Mouse (Mus musculus): ENCODE results near the gene Adpgk. TPM values are rescaled to one million over a fixed set of nuclear protein-coding genes. Genes with fewer than 3 reads are reported as not detected.
A peak's percentile ranks its signal among the peaks of the same experiment; 100 is the strongest.

Adpgk gene
- 24.9 and 28.8 TPM in 2 replicates for total RNA-seq (2021)
- long read RNA-seq, experiment 1, transcript Adpgk-201 (7 exons, 2,464 nt), result major isoform, 13 of 30 reads
- long read RNA-seq, experiment 1, transcript Adpgk-205 (7 exons, 2,484 nt), result minor isoform, 12 of 30 reads
- long read RNA-seq, experiment 1, partial matches to known transcripts, result 2 of 30 reads
- long read RNA-seq, experiment 1, other reads (novel, unspliced or antisense), result 3 of 30 reads
- long read RNA-seq, experiment 2, full-length matches to known transcripts, result 27 of 30 reads
- long read RNA-seq, experiment 2, partial matches to known transcripts, result 1 of 30 reads
- long read RNA-seq, experiment 2, other reads (novel, unspliced or antisense), result 2 of 30 reads

- DNase-seq, result peak; percentile 98
Observed at GRCm38 (mm10) chr9:59290957-59291687, at the start of gene Adpgk. Gene Adpgk (plus strand): TSS chr9:59291558.

GRCm38 (mm10) chr9:59245181-59245580 is 46.2 kb upstream of the Adpgk start:
- DNase-seq, result peak; percentile 48

GRCm38 (mm10) chr9:59246456-59247029 is 44.8 kb upstream of the Adpgk start:
- no peak for DNase-seq

- DNase-seq, result no peak
Observed at GRCm38 (mm10) chr9:59249359-59249758, 42.0 kb upstream of the Adpgk start.

DNA sequence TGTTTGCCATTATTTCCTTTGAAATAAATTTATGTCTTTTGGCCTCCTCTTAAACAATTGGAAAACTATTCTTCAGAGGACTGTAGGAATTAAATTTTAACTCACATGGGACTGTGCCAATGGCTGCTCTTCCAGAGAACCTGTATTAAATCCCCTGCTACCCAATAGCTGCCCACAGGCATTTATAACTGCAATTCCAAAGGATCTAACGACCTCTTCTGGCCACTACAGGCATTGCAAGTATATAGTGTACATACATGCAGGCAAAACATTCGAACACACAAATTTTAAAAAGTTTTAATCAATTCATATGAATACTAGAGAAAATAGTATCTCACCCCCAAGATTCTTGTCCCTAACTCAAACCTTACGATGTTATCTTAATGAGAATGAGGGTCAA is 41.1 kb upstream of the Adpgk start:
- DNase-seq, result no peak

GRCm38 (mm10) chr9:59254716-59255421 is 36.5 kb upstream of the Adpgk start:
- DNase-seq, result peak; percentile 54

DNA sequence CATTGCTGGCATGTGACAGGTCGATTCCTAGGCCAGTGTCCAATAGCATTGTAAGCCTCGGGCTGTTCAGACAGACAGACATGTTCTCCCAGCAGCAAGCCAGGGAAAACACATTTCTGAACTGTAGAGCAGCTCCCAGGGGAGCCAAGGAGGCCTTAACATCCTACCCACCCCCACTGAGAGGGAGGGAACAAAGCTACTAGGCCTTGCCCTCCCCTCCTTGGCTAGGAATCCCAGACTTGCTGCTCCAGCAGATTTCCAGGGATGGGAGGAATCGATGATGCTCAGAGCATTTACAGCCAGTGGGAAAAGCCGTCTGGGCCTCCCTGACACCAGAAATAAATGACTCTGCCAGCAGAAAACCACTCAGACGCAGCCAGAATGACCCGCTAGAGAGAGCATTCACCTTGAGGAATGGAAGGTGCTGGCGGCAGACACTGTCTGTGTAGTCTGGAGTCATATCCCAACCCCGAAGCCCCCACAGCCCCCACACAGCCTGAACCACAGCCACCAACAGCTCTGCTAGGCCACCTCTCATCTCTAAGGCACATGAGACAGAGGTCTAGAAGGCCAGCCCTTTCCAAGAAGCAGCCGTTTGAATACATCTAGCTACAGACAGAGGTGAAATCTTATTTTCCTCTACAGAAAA is 31.4 kb upstream of the Adpgk start:
- peak; percentile 15 for DNase-seq

DNA sequence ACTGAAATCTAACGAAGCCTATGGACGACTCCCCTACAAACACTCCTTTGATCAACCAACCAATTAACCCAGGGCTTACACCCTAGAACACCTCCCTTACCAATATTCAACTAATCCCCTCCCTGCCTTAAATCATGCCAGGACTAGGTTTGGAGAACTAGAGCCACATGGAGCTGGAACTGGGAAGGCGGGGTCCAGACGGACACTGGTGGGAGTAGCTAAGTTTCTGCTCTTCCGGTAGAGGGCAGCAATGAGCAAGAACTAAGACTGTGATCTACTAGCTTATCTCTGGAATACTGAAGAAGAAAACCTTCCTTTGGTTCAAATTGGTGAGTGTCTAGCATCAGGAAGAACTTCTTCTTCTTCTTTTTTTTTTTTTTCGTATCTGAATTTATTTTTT is 25.0 kb upstream of the Adpgk start:
- DNase-seq, result peak; percentile 61

- peak; percentile 79 for DNase-seq
Observed at GRCm38 (mm10) chr9:59269728-59270127, 21.6 kb upstream of the Adpgk start.

- DNase-seq, result peak; percentile 44
Observed at GRCm38 (mm10) chr9:59271081-59271480, 20.3 kb upstream of the Adpgk start.

- DNase-seq, result peak; percentile 71
Observed at GRCm38 (mm10) chr9:59271711-59272110, 19.6 kb upstream of the Adpgk start.

GRCm38 (mm10) chr9:59273199-59273598 is 18.2 kb upstream of the Adpgk start:
- DNase-seq, result no peak

- no peak for DNase-seq
Observed at GRCm38 (mm10) chr9:59274846-59275455, 16.4 kb upstream of the Adpgk start.

GRCm38 (mm10) chr9:59278199-59278598 is 13.2 kb upstream of the Adpgk start:
- DNase-seq, result no peak

DNA sequence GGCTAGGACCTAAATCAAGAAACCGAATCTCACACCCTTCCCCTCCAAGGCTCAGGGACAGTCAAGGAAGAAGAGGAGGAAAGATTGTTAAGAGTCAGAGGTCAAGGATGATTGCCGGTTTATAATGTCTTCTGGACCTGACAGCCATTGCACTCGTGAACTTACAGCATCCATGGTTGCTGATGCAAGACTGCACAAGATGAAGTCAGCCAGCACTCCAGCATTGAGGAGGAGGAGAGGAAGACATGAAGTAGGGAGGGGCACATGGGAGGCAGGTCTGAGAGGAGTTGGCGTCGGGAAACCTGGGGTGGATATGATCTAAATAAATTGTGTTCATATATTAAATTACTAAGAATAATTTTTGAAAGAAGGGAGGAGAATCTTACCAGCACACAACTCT is 12.7 kb upstream of the Adpgk start:
- no peak for DNase-seq

DNA sequence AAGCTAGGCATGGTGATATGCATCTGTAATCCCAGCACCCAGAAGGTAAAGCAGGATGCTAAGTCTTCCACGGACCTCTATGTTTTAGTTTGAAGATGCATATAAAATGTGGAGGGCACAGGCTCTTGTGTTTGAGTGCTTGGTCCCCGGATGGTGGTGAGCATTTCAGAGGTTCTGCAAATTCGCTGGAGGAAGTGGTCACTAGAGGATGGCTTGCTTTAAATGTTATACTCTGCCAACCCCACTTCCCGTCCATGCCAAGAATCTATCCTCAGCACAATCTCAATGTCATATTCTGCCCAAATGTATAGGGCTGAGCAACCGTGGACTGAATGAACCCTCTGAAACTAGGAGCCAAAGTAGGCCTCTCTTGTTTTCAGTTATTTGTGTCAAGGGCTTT is 10.5 kb upstream of the Adpgk start:
- no peak for DNase-seq

GRCm38 (mm10) chr9:59281871-59282682 is 9.3 kb upstream of the Adpgk start:
- DNase-seq, result peak; percentile 91

DNA sequence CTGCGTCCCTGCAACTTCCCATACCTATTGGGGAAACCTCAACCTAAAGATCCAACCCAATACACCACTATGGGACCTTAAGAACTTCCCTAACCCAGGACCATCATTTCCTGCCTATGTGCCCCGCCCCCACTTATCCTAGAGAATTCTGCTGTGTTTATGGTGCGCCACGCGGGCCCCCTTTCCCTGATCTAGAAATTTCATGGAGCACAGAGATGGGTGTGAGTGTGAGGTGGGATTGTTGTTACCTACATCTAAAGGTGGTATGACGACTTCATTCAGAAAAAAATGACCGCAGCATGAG is 8.7 kb upstream of the Adpgk start:
- DNase-seq, result no peak

GRCm38 (mm10) chr9:59285614-59286013 is 5.7 kb upstream of the Adpgk start:
- DNase-seq, result no peak

GRCm38 (mm10) chr9:59288058-59288457 is 3.3 kb upstream of the Adpgk start:
- no peak for DNase-seq
